Mouse (Mus musculus) embryonic facial prominence, embryonic 12.5 days (tissue): Measurements from ENCODE around the gene Syt2. TPM values are rescaled to one million over a fixed set of nuclear protein-coding genes. Genes with fewer than 3 reads are reported as not detected.

ENCODE experiments used
- ATAC-seq: fragments of 200-750 bp; cut with Nextera tagmentation; 2 replicates; pipeline ENCODE4 v1.8.0; 2017; ENCODE audit not compliant: insufficient number of reproducible peaks, insufficient read depth, low FRiP score, low TSS enrichment
- H3K27ac ChIP-seq: fragments of 300-500 bp; sonication (generic); 2 replicates; pipeline ENCODE4 v1.5.1; 2016; ENCODE audit warnings: mild to moderate bottlenecking
- H3K27me3 ChIP-seq: fragments of 300-500 bp; sonication (generic); 2 replicates; pipeline ENCODE4 v1.6.1; 2016; ENCODE audit warnings: mild to moderate bottlenecking, moderate library complexity
- H3K36me3 ChIP-seq: fragments of 300-500 bp; sonication (generic); 2 replicates; pipeline ENCODE4 v1.6.1; 2016; ENCODE audit warnings: mild to moderate bottlenecking
- H3K4me1 ChIP-seq: fragments of 300-500 bp; sonication (generic); 2 replicates; pipeline ENCODE4 v1.6.1; 2016
- H3K4me2 ChIP-seq: fragments of 300-500 bp; sonication (generic); replicated peaks from 2 replicates; pipeline ENCODE4 v1.6.1; 2016; ENCODE audit warnings: mild to moderate bottlenecking, moderate library complexity
- H3K4me3 ChIP-seq: fragments of 300-500 bp; sonication (generic); 2 replicates; pipeline ENCODE4 v1.5.1; 2016; ENCODE audit warnings: mild to moderate bottlenecking
- H3K9ac ChIP-seq: fragments of 300-500 bp; sonication (generic); 2 replicates; pipeline ENCODE4 v1.6.1; 2016; ENCODE audit warnings: mild to moderate bottlenecking, moderate library complexity
- H3K9me3 ChIP-seq: fragments of 300-500 bp; sonication (generic); 2 replicates; pipeline ENCODE4 v1.6.1; 2016; ENCODE audit warnings: mild to moderate bottlenecking, moderate library complexity
- WGBS: fragments of 180-500 bp; shearing (Covaris S2); methylation state at CpG from one replicate; pipeline ENCODE4 v1.1.7; 2016; 5-methylcytosine and 5-hydroxymethylcytosine counted together
- polyA plus RNA-seq: library from polyadenylated mRNA; unstranded; fragments of >200 nt; fragmentation: Nextera tagmentation; extraction: Ambion mirVana; gene quantifications from 2 replicates; pipeline ENCODE4 v1.2.1, GENCODE M21; 2016

Gene Syt2
- polyA plus RNA-seq, 1 experiment from 2014 or later, result 2.4 TPM

DNA sequence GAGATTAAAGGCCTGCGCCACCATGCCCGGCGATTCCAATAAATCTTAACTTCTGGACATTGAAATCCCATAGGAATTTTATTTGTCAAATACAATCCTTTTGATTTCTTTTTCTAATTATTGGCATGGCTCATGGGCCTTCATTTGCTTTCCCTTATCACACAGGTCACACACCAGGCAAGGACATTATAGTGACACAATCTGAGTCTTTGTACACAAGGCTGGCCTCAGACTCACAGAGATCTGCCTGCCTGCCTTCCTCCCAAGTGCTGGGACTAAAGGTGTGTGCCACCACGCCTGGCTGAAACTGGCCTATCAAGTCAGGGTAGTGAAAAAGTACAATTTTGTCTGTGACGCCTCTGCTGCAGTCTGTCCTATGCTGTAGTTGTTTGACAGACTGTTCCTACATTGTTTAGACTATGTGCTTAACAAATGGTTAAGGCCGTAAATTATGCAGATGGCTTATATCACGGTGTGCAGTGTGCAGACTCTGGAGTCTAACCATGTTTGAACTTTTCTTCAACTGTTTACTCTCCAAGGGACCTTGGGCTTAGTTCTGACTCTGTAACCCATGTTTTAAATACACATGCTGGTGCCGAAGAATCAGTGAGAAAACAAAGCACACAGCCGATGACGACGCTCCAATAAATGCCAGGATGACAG, 117.4 kb downstream of the Syt2 start:
- 82% methylated on average over 11 of the region's 11 CpGs for WGBS
- Histone ChIP-seq H3K27ac (no peak overlapping the region), H3K9me3 (no peaks in the 10 kb centered on the region), H3K4me3 (no peak overlapping the region), H3K36me3 (peaks cover 22% of the 10 kb centered on the region; the same call in 1 of the 2 replicates), H3K4me1 (peaks cover 14% of the 10 kb centered on the region; the same call in 1 of the 2 replicates), H3K27me3 (no peaks in the 10 kb centered on the region), H3K9ac (no peak overlapping the region), H3K4me2 (no peak overlapping the region)
- no peak for ATAC-seq

DNA sequence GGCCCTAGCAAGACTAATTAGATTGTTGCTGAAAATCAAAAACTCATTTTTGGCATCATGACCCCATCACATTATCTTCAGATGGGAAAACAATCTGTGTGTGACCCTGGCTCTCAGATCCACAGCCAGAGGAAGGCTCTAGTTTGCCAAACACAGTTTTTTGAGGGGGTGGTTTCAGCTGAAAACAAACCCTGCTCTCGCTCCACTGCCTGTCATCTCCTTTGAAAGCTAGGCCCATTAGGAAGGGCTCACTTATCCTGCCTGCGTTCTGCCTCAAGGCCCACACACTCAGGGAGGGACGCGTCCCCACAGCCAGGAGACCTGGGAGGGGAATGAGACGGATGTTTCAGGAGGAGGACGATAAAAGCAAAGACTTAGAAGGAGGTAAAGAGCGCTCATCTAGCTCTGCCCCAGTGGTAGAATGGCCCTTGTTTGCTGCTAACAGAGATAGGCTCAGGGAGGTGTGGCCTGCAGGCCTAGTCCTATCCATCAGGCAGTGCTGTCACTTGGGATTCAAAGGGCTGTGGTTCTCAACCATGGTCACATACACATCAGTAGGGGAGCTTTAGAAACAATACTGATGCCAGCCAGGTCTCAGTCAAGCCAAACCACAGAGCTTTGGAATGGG, 118.5 kb downstream of the Syt2 start:
- Histone ChIP-seq H3K27me3 (no peaks in the 10 kb centered on the region), H3K9ac (no peak overlapping the region), H3K4me2 (no peak overlapping the region), H3K27ac (0 out of 2 replicates have a peak overlapping the region, but pooled peaks have one; percentile 4), H3K4me1 (peaks cover 14% of the 10 kb centered on the region; the same call in 1 of the 2 replicates), H3K9me3 (no peaks in the 10 kb centered on the region), H3K4me3 (no peak overlapping the region), H3K36me3 (peaks cover 17% of the 10 kb centered on the region; the same call in 1 of the 2 replicates)
- no peak for ATAC-seq
- WGBS, result 52% methylated on average over 7 of the region's 7 CpGs

DNA sequence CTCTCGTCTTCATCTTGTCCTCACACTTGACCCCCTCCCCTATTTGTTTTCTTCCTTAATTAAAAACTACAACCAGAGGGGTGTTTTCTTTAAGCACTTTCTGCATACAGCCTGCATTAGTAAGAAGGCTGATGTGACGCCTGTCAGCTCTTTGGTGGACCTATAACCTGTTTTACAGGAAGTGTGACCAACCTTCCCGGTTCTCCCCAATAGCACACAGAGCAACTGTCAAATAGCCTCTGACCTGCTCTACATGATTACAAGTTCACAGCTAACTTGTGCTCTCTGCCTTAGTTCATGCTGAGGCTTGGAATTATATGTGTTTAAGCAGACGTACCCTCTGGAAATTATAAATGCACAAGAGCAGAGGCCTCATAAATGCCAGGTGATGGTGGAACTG, 120.0 kb downstream of the Syt2 start:
- no peak for ATAC-seq
- no peaks in the 10 kb centered on the region for H3K27me3 ChIP-seq
- peaks cover 16% of the 10 kb centered on the region; the same call in 1 of the 2 replicates for H3K4me1 ChIP-seq
- H3K27ac ChIP-seq, result no peak overlapping the region
- H3K4me2 ChIP-seq, result no peak overlapping the region
- WGBS, result 73% methylated on average over 4 of the region's 4 CpGs
- peaks cover 11% of the 10 kb centered on the region; the same call in 1 of the 2 replicates for H3K36me3 ChIP-seq
- no peaks in the 10 kb centered on the region for H3K9me3 ChIP-seq
- H3K4me3 ChIP-seq, result no peak overlapping the region
- no peak overlapping the region for H3K9ac ChIP-seq

DNA sequence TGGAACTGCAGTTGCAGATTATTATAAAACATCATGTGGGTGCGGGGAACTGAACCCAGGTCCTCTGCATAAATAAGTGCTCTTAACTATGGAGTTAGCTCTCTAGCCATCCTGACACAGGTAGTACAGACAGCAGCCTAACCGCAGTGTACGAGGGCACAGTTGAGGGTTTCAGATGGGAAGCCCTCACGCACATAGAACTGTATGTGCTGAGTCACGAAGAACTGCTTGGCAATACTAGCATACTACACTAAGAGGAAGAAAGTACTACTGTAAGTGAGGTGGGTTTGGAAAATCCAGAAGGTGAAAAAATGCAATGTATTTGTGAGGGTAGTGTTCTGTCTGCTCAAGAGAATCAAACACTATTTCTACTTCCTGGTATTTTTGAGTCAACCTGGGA, 123.8 kb downstream of the Syt2 start:
- peaks cover 11% of the 10 kb centered on the region; the same call in 1 of the 2 replicates for H3K36me3 ChIP-seq
- no peaks in the 10 kb centered on the region for H3K9me3 ChIP-seq
- H3K27ac ChIP-seq, result no peak overlapping the region
- no peak overlapping the region for H3K9ac ChIP-seq
- H3K27me3 ChIP-seq, result no peaks in the 10 kb centered on the region
- no peak for ATAC-seq
- H3K4me2 ChIP-seq, result no peak overlapping the region
- no peak overlapping the region for H3K4me3 ChIP-seq
- 97% methylated on average over 5 of the region's 5 CpGs for WGBS
- H3K4me1 ChIP-seq, result peaks cover 33% of the 10 kb centered on the region

DNA sequence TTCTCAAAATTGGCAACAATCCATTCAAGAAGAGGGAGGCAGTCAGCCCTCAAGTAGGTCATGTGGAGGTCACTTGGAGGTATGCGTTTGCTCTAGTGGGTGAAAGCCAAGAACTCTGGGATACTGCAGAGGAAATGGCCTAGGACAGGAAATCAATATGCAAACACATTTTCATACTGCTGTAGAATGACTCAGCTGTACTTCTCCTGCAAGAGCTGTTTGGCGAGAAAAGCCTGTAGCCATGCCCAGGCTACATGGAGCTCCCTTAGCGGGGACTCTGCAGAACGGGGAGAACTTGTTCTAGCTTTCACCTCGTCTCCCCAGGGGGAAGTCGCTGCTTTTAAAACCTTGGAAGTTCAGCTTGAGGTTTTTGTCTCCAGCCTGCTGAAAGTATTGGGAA, 124.9 kb downstream of the Syt2 start:
- 71% methylated on average over 6 of the region's 6 CpGs for WGBS
- H3K4me1 ChIP-seq, result peaks cover 43% of the 10 kb centered on the region
- H3K27ac ChIP-seq, result no peak overlapping the region
- H3K4me3 ChIP-seq, result no peak overlapping the region
- H3K9me3 ChIP-seq, result no peaks in the 10 kb centered on the region
- no peak overlapping the region for H3K9ac ChIP-seq
- no peak overlapping the region for H3K4me2 ChIP-seq
- no peaks in the 10 kb centered on the region for H3K27me3 ChIP-seq
- peaks cover 14% of the 10 kb centered on the region; the same call in 1 of the 2 replicates for H3K36me3 ChIP-seq
- no peak for ATAC-seq

DNA sequence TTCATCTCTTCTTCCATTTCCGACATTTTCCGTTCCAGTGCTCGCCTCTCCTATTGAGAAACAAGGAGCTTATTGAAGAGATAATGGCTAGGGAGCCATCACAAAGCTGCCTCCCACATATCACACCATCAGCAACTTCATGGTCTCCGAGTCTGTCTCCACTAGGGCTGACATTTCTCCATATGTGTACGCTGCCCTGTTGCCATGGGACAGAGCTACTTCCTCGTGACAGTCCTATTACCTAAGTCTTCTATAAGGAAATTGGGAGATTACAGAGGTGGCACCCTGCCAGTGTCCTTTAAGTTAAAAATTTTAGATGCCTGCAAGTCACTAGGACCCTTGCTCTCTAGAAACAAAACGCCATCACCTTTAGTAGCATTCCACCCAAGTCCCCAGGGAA, 125.5 kb downstream of the Syt2 start:
- WGBS, result 90% methylated on average over 7 of the region's 7 CpGs
- Histone ChIP-seq H3K9me3 (no peaks in the 10 kb centered on the region), H3K4me1 (peaks cover 45% of the 10 kb centered on the region), H3K27ac (no peak overlapping the region), H3K27me3 (no peaks in the 10 kb centered on the region), H3K4me2 (no peak overlapping the region), H3K9ac (no peak overlapping the region), H3K4me3 (no peak overlapping the region), H3K36me3 (peaks cover 14% of the 10 kb centered on the region; the same call in 1 of the 2 replicates)
- ATAC-seq, result no peak

DNA sequence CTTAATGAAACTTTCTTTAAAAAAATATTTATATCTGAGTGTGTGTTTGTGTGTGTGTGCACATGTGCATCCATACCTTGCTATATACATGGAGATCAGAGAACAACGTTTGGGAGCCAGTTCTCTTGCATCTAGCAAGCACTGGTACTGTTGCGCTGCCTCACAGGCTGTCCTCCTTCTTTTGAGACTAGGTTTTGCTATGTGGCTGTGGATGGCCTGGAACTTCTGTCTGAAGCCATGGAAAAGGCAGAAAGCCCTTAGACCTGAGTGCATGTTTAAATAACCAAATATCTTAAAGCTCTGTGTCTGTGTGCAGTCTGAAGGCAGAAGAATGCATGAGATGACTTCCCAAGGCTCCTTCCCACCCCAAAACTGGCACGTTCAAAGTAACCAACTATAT, 126.3 kb downstream of the Syt2 start:
- WGBS, result 79% methylated on average over 3 of the region's 3 CpGs
- Histone ChIP-seq H3K9ac (no peak overlapping the region), H3K4me2 (no peak overlapping the region), H3K4me3 (no peak overlapping the region), H3K9me3 (no peaks in the 10 kb centered on the region), H3K36me3 (peaks cover 12% of the 10 kb centered on the region; the same call in 1 of the 2 replicates), H3K27me3 (no peaks in the 10 kb centered on the region), H3K27ac (no peak overlapping the region), H3K4me1 (peaks cover 46% of the 10 kb centered on the region)
- ATAC-seq, result no peak

DNA sequence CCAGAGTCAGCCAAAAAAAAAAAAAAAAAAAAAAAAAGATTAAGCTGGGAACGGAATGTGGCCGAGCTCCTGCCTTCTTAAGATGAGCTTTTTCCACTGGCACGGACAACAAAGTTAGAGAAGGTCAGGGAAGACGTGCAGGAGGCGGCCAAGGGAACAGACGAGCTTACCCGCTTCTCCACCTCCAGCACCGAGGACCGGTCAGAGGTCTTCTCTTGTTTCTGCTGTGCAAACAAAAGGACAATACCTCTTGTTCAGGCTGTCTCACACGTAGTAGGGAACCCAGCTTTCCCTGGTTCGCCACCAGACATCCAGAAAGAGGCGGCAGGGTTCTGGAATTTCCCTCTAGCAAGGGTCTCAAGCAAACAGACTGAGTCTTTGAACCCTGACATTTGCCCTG, 126.8 kb downstream of the Syt2 start:
- WGBS, result 49% methylated on average over 12 of the region's 12 CpGs
- H3K4me3 ChIP-seq, result no peak overlapping the region
- no peaks in the 10 kb centered on the region for H3K27me3 ChIP-seq
- no peaks in the 10 kb centered on the region for H3K9me3 ChIP-seq
- H3K36me3 ChIP-seq, result peaks cover 11% of the 10 kb centered on the region; the same call in 1 of the 2 replicates
- peaks cover 48% of the 10 kb centered on the region for H3K4me1 ChIP-seq
- no peak for ATAC-seq
- H3K27ac ChIP-seq, result no peak overlapping the region
- H3K9ac ChIP-seq, result no peak overlapping the region
- no peak overlapping the region for H3K4me2 ChIP-seq

DNA sequence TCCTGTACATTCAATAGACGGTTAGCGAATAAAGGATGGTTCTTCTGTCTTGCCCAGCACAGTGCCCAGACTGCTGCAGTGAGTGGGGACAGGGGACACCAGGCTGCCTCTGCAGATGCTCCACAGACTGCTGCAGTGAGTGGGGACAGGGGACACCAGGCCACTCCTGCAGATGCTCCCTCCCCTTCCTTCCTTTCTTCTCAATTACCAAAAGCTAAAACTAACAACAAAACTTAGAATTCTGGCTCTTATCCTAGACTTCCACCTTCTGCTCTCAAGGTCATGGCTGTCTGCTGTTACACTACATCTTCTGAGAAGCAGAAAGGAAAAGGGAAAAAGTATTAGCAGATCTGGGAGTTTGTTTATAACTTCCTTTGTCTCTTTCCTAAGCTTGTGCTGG, 127.8 kb downstream of the Syt2 start:
- Histone ChIP-seq H3K27ac (peak overlapping the region; percentile 93), H3K36me3 (peaks cover 3% of the 10 kb centered on the region; the same call in 1 of the 2 replicates), H3K9me3 (no peaks in the 10 kb centered on the region), H3K27me3 (no peaks in the 10 kb centered on the region), H3K4me2 (no peak overlapping the region), H3K9ac (no peak overlapping the region), H3K4me3 (no peak overlapping the region), H3K4me1 (peaks cover 48% of the 10 kb centered on the region)
- ATAC-seq, result no peak
- WGBS, result 71% methylated on average over 2 of the region's 2 CpGs

DNA sequence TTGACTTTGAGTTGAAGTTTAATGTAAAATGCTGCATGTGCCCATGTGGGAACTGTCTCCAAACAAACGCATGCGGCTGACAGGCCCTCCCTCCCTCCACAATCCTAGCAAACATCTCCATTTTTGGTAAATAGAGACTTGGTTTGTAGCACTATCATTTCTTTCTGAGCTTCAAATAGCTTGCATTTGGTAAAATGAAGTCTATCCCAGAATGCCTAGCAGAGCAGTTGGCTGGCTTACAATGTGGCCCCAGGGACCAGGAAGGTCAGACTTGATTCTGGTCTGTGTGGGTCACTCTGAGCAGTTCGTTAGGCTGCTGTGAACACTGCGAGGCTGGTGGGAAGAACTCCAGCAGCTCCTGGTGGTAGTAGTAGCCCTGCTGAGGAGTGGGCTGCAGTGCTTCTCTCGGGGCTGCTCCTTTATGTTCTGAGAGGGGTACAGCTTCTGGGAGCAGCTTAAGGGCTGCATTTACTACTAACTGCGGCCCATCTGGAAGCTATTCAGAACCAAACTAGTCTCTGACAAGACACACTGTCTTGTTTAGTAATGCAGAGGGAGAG, 128.3 kb downstream of the Syt2 start:
- H3K4me3 ChIP-seq, result no peak overlapping the region
- WGBS, result 36% methylated on average over 6 of the region's 6 CpGs
- H3K36me3 ChIP-seq, result peaks cover 3% of the 10 kb centered on the region; the same call in 1 of the 2 replicates
- H3K9me3 ChIP-seq, result no peaks in the 10 kb centered on the region
- no peak overlapping the region for H3K9ac ChIP-seq
- no peaks in the 10 kb centered on the region for H3K27me3 ChIP-seq
- H3K27ac ChIP-seq, result peak overlapping the region; percentile 93
- ATAC-seq, result no peak
- no peak overlapping the region for H3K4me2 ChIP-seq
- H3K4me1 ChIP-seq, result peaks cover 48% of the 10 kb centered on the region

DNA sequence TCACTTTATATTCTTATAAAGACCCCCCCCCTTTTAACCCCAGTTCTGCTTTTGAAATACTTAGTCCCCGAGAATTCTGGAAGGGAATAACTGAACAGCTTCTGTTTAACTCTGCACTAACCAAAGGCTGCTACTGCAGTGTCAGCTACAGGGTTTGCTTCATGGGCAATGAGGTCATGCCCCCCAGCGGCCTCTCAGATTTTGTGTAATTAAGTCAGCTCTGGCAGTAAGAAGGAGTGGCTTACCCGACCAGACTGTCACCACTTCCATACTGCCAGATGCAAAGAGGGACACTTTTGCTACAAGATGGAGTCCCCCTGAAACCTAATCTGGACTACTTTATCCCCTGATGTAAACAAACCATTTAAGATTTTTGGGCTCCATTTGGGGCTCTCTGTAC, 129.2 kb downstream of the Syt2 start:
- peaks cover 48% of the 10 kb centered on the region for H3K4me1 ChIP-seq
- no peaks in the 10 kb centered on the region for H3K9me3 ChIP-seq
- H3K27ac ChIP-seq, result peak overlapping the region; percentile 93; the same call in 1 of the 2 replicates
- no peaks in the 10 kb centered on the region for H3K27me3 ChIP-seq
- WGBS, result 11% methylated on average over 3 of the region's 3 CpGs
- no peak for ATAC-seq
- no peak overlapping the region for H3K4me3 ChIP-seq
- no peak overlapping the region for H3K4me2 ChIP-seq
- H3K9ac ChIP-seq, result no peak overlapping the region
- H3K36me3 ChIP-seq, result peaks cover 3% of the 10 kb centered on the region; the same call in 1 of the 2 replicates
